Mouse (Mus musculus) heart, postnatal 0 days (tissue): ENCODE measurements around the gene Galntl6.

Source experiments
- CTCF ChIP-seq: IDR thresholded peaks from 2 replicates; pipeline ENCODE4 v1.5.1; 2016; ENCODE audit warnings: antibody characterized with exemption, control low read depth, low read depth
- EP300 ChIP-seq: IDR thresholded peaks from 2 replicates; pipeline ENCODE4 v1.6.1; 2016; ENCODE audit warnings: antibody characterized with exemption, low read depth

GRCm38 (mm10) chr8:58189694-58190093 lies 722.7 kb downstream of the Galntl6 start:
- TF ChIP-seq CTCF (no peak), EP300 (no peak)
